9 mouse cellular contexts compared by ENCODE assay signal in the genomic region with DNA sequence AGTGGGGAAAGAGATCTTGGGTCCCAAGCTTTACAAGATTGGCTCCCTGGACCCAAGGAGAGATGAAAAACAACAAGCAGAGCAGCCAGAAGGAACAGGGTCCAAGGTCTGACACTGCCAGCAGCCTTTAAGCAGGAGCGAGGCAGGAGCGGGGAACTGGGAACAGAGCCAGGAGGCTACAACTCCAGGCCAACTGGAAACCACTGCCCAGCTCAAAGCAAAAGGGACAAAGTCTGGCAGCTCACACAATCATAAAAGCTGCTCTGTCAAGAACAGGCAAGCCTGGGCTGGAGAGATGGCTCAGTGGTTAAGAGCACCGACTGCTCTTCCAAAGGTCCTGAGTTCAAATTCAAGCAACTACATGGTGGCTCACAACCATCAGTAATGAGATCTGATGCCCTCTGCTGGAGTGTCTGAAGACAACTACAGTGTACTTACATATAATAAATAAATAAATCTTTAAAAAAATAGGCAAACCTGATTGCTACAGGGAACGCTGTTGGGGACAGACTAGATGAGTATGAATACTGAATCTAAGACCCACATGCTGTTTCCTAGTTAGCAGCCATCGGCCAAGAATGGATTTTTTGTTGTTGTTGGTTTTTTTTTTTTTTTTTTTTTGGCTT. TPM values are rescaled to one million over a fixed set of nuclear protein-coding genes. Genes with fewer than 3 reads are reported as not detected.
DNase-seq lines count a peak whose midpoint lies in the region; ATAC-seq and TF ChIP-seq lines count a peak whose summit lies in the region.
"Had no signal": no experiment of that assay in that cellular context is flagged by ENCODE, and none has a peak within 500 bp of the region (broad histone marks: within the 10 kb centered on the region; RNA-seq: fewer than 3 reads in every experiment).

No protein-coding gene starts in this region.

- ATAC-seq in liver, embryonic 11.5 days (replicated peaks; ENCODE audit: low FRiP score): no peak
- 0 out of 2 replicates have a peak, but pooled peaks have one; percentile 14 for ATAC-seq in heart, embryonic 15.5 days (replicated peaks; ENCODE audit: insufficient number of reproducible peaks, insufficient read depth, low FRiP score, low read depth)
- ATAC-seq in midbrain, embryonic 11.5 days (ENCODE audit: low FRiP score): no peak

- WGBS in liver, embryonic 11.5 days: 77% methylated on average over 5 of the region's 5 CpGs
- 13% methylated on average over 5 of the region's 5 CpGs for WGBS in cerebellum, adult 2 months
- WGBS in heart, embryonic 15.5 days: 48% methylated on average over 5 of the region's 5 CpGs
- WGBS in midbrain, embryonic 11.5 days: 92% methylated on average over 5 of the region's 5 CpGs

- H3K27me3 ChIP-seq in liver, embryonic 11.5 days (replicated peaks; ENCODE audit: control insufficient read depth, insufficient read depth, low read length): no peaks in the 10 kb centered on the region
- H3K27me3 ChIP-seq in cerebellum, adult 2 months (ENCODE audit: control insufficient read depth, insufficient read depth, low read length): no peaks in the 10 kb centered on the region
- H3K27me3 ChIP-seq in heart, embryonic 15.5 days: no peaks in the 10 kb centered on the region
- H3K27me3 ChIP-seq in midbrain, embryonic 11.5 days (ENCODE audit: control insufficient read depth, insufficient read depth, low read length): no peaks in the 10 kb centered on the region

- DNase-seq in liver: peak; percentile 35
- no peak for DNase-seq in liver, embryonic 11.5 days (ENCODE audit: low spot score)
- DNase-seq in cerebellum, adult 2 months: peak; percentile 51 to 67
- DNase-seq in layer of hippocampus, adult 8-10 months (ENCODE audit: low spot score in 2 of 2): peak; percentile 77 to 79
- DNase-seq in lung, postnatal 25 days (ENCODE audit: low spot score): peak; percentile 56
- DNase-seq in yolk sac, embryonic 10.5 days (ENCODE audit: low spot score): peak; percentile 87
- no peak for DNase-seq in midbrain, embryonic 11.5 days (ENCODE audit: low spot score, missing footprints)

- TF ChIP-seq POLR2A in cerebellum, adult 2 months (IDR thresholded peaks at IDR 0.05; ENCODE audit: borderline replicate concordance, insufficient read depth, low read length): no peak

- no peak overlapping the region for H3K4me3 ChIP-seq in liver, embryonic 11.5 days (ENCODE audit: low read depth, low read length)
- H3K4me3 ChIP-seq in cerebellum, adult 2 months (replicated peaks; ENCODE audit: insufficient read depth, low read depth, low read length): no peak overlapping the region
- H3K4me3 ChIP-seq in heart, embryonic 15.5 days: no peak overlapping the region
- H3K4me3 ChIP-seq in midbrain, embryonic 11.5 days (ENCODE audit: low read depth, low read length): no peak overlapping the region

- no peak overlapping the region for H3K4me2 ChIP-seq in liver, embryonic 11.5 days
- H3K4me2 ChIP-seq in heart, embryonic 15.5 days: no peak overlapping the region
- no peak overlapping the region for H3K4me2 ChIP-seq in midbrain, embryonic 11.5 days

- no peak overlapping the region for H3K9ac ChIP-seq in liver, embryonic 11.5 days (ENCODE audit: low read depth, low read length)
- no peak overlapping the region for H3K9ac ChIP-seq in heart, embryonic 15.5 days
- H3K9ac ChIP-seq in midbrain, embryonic 11.5 days (ENCODE audit: low read length): no peak overlapping the region

- no peak overlapping the region for H3K27ac ChIP-seq in liver, embryonic 11.5 days (ENCODE audit: low read depth, low read length)
- no peak overlapping the region for H3K27ac ChIP-seq in cerebellum, adult 2 months (ENCODE audit: insufficient read depth, low read length)
- no peak overlapping the region for H3K27ac ChIP-seq in heart, embryonic 15.5 days
- H3K27ac ChIP-seq in midbrain, embryonic 11.5 days (ENCODE audit: low read depth, low read length): no peak overlapping the region
- H3K27ac ChIP-seq: macrophage had no signal

- no peak for TF ChIP-seq CTCF in cerebellum, adult 2 months (IDR thresholded peaks at IDR 0.05; ENCODE audit: borderline replicate concordance, insufficient read depth, low read depth, low read length)

- H3K4me1 ChIP-seq in liver, embryonic 11.5 days (replicated peaks; ENCODE audit: control insufficient read depth, insufficient read depth, low read length): no peaks in the 10 kb centered on the region
- no peaks in the 10 kb centered on the region for H3K4me1 ChIP-seq in cerebellum, adult 2 months (ENCODE audit: control insufficient read depth, insufficient read depth, low read length)
- H3K4me1 ChIP-seq in heart, embryonic 15.5 days (replicated peaks): 0 out of 2 replicates have a peak, but pooled peaks cover 3% of the 10 kb centered on the region
- no peaks in the 10 kb centered on the region for H3K4me1 ChIP-seq in midbrain, embryonic 11.5 days (ENCODE audit: control insufficient read depth, insufficient read depth, low read length)

- H3K9me3 ChIP-seq in liver, embryonic 11.5 days (ENCODE audit: control insufficient read depth, low read length): no peaks in the 10 kb centered on the region
- no peaks in the 10 kb centered on the region for H3K9me3 ChIP-seq in heart, embryonic 15.5 days (replicated peaks)
- H3K9me3 ChIP-seq in midbrain, embryonic 11.5 days (ENCODE audit: control insufficient read depth, low read length): no peaks in the 10 kb centered on the region

- H3K36me3 ChIP-seq in liver, embryonic 11.5 days (ENCODE audit: control insufficient read depth, insufficient read depth, low read length): peaks cover 5% of the 10 kb centered on the region
- peaks cover 10% of the 10 kb centered on the region; the same call in 1 of the 2 replicates for H3K36me3 ChIP-seq in heart, embryonic 15.5 days
- H3K36me3 ChIP-seq in midbrain, embryonic 11.5 days (ENCODE audit: control insufficient read depth, insufficient read depth, low read length): peaks cover 2% of the 10 kb centered on the region; the same call in 1 of the 2 replicates

RNA-seq across cellular contexts. Expression of a gene that starts 9.4 kb away (rescaled TPM):
- 92.4 and 104 TPM in 2 replicates for polyA plus RNA-seq in liver, embryonic 11.5 days (2014; fragmentation: Nextera tagmentation; extraction: Ambion mirVana)
- 27.4 and 32.1 TPM in 2 replicates for polyA plus RNA-seq in cerebellum, adult 2 months (2012; rRNA removed)
- 40.2 and 51.1 TPM in 2 replicates for polyA plus RNA-seq in heart, embryonic 15.5 days (2015; fragmentation: Nextera tagmentation; extraction: Ambion mirVana)
- total RNA-seq in layer of hippocampus, adult 8-10 months (2022): 10 to 100 TPM; 45.5 to 60.9 (median 54.8) TPM
- polyA plus RNA-seq in midbrain, embryonic 11.5 days (2014; fragmentation: Nextera tagmentation; extraction: Ambion mirVana): 108 and 113 TPM in 2 replicates

RNA-seq across cellular contexts. Expression of a gene that starts 9.4 kb away (rescaled TPM):
- polyA plus RNA-seq in liver, embryonic 11.5 days (2014; fragmentation: Nextera tagmentation; extraction: Ambion mirVana): 19.4 and 30.1 TPM in 2 replicates
- polyA plus RNA-seq in cerebellum, adult 2 months (2012; rRNA removed): 14.4 and 17.9 TPM in 2 replicates
- 22.6 and 30.5 TPM in 2 replicates for polyA plus RNA-seq in heart, embryonic 15.5 days (2015; fragmentation: Nextera tagmentation; extraction: Ambion mirVana)
- 10 to 100 TPM; 22.5 to 29.2 (median 26.0) TPM for total RNA-seq in layer of hippocampus, adult 8-10 months (2022)
- polyA plus RNA-seq in midbrain, embryonic 11.5 days (2014; fragmentation: Nextera tagmentation; extraction: Ambion mirVana): 12.9 and 27.2 TPM in 2 replicates

RNA-seq across cellular contexts. Expression of a gene that starts 18.3 kb away (rescaled TPM):
- 46.2 and 49.8 TPM in 2 replicates for polyA plus RNA-seq in liver, embryonic 11.5 days (2014; fragmentation: Nextera tagmentation; extraction: Ambion mirVana)
- polyA plus RNA-seq in cerebellum, adult 2 months (2012; rRNA removed): 49.5 and 52.7 TPM in 2 replicates
- 33.4 and 41.7 TPM in 2 replicates for polyA plus RNA-seq in heart, embryonic 15.5 days (2015; fragmentation: Nextera tagmentation; extraction: Ambion mirVana)
- total RNA-seq in layer of hippocampus, adult 8-10 months (2022): 10 to 100 TPM; 30.9 to 44.4 (median 38.5) TPM
- 34.1 and 35.6 TPM in 2 replicates for polyA plus RNA-seq in midbrain, embryonic 11.5 days (2014; fragmentation: Nextera tagmentation; extraction: Ambion mirVana)

RNA-seq across cellular contexts. Expression of a gene that starts 18.4 kb away (rescaled TPM):
- polyA plus RNA-seq in liver, embryonic 11.5 days (2014; fragmentation: Nextera tagmentation; extraction: Ambion mirVana): 0.05 TPM in 1 of 2 replicates, not detected in the other
- 0.62 and 0.64 TPM in 2 replicates for polyA plus RNA-seq in cerebellum, adult 2 months (2012; rRNA removed)
- polyA plus RNA-seq in heart, embryonic 15.5 days (2015; fragmentation: Nextera tagmentation; extraction: Ambion mirVana): 0.04 and 0.05 TPM in 2 replicates
- 1 to 10 TPM; 2.1 to 2.8 (median 2.4) TPM for total RNA-seq in layer of hippocampus, adult 8-10 months (2022)
- polyA plus RNA-seq in midbrain, embryonic 11.5 days (2014; fragmentation: Nextera tagmentation; extraction: Ambion mirVana): 0.07 and 0.11 TPM in 2 replicates

RNA-seq across cellular contexts. Expression of a gene that starts 27.1 kb away (rescaled TPM):
- 49.9 and 54.0 TPM in 2 replicates for polyA plus RNA-seq in liver, embryonic 11.5 days (2014; fragmentation: Nextera tagmentation; extraction: Ambion mirVana)
- 77.5 and 86.1 TPM in 2 replicates for polyA plus RNA-seq in cerebellum, adult 2 months (2012; rRNA removed)
- polyA plus RNA-seq in heart, embryonic 15.5 days (2015; fragmentation: Nextera tagmentation; extraction: Ambion mirVana): 42.2 and 54.1 TPM in 2 replicates
- total RNA-seq in layer of hippocampus, adult 8-10 months (2022): 10 to 100 TPM; 79.4 to 87.1 (median 84.8) TPM
- polyA plus RNA-seq in midbrain, embryonic 11.5 days (2014; fragmentation: Nextera tagmentation; extraction: Ambion mirVana): 108 and 111 TPM in 2 replicates

Comparison
In these comparisons a context has a peak if more than half of its experiments do, and no peak if none do; other contexts are left out.
1. DNase-seq: peak in liver (single experiment), cerebellum, adult 2 months (2 of 2), layer of hippocampus, adult 8-10 months (2 of 2), lung, postnatal 25 days (single experiment) and yolk sac, embryonic 10.5 days (single experiment); none in liver, embryonic 11.5 days (single experiment) and midbrain, embryonic 11.5 days (single experiment).